Mouse (Mus musculus) limb, embryonic 11.5 days (tissue): Measurements from ENCODE around the gene Olfr1344. TPM values are rescaled to one million over a fixed set of nuclear protein-coding genes. Genes with fewer than 3 reads are reported as not detected.

Experiments used
- polyA plus RNA-seq: library from polyadenylated mRNA; unstranded; fragments of >200 nt; fragmentation: Nextera tagmentation; extraction: Ambion mirVana; gene quantifications from 2 replicates; pipeline ENCODE4 v1.2.1, GENCODE M21; 2014

Gene Olfr1344
- polyA plus RNA-seq, 1 experiment from 2014 or later, result not detected

Other genes starting within 250 kb of the Olfr1344 start
- gene Galp, start 241.6 kb upstream of the Olfr1344 start, polyA plus RNA-seq, result not detected in 2 replicates
- gene Zscan5b, start 216.4 kb upstream of the Olfr1344 start, polyA plus RNA-seq, result not detected in 2 replicates
- gene Epp13, start 186.0 kb upstream of the Olfr1344 start, polyA plus RNA-seq, result not detected in 2 replicates
- 7.4 and 9.0 TPM in 2 replicates for gene Zfp667, start 152.1 kb upstream of the Olfr1344 start, polyA plus RNA-seq
- gene Zfp583, start 107.4 kb upstream of the Olfr1344 start, polyA plus RNA-seq, result 6.9 and 7.8 TPM in 2 replicates
- gene Gm3854, start 94.9 kb upstream of the Olfr1344 start, polyA plus RNA-seq, result 2.2 and 2.3 TPM in 2 replicates
- gene Zfp78, start 75.4 kb upstream of the Olfr1344 start, polyA plus RNA-seq, result 1.1 and 1.6 TPM in 2 replicates
- gene Zfp28, start 55.4 kb upstream of the Olfr1344 start, polyA plus RNA-seq, result 10.2 and 10.4 TPM in 2 replicates
- 0.24 and 0.32 TPM in 2 replicates for gene Smim17, start 40.0 kb upstream of the Olfr1344 start, polyA plus RNA-seq
- not detected in 2 replicates for gene Gm20715, start 28.4 kb upstream of the Olfr1344 start, polyA plus RNA-seq
- not detected in 2 replicates for gene Olfr1336, start 17.5 kb downstream of the Olfr1344 start, polyA plus RNA-seq
- not detected in 2 replicates for gene Olfr1346, start 28.4 kb downstream of the Olfr1344 start, polyA plus RNA-seq
- not detected in 2 replicates for gene Olfr5, start 48.3 kb downstream of the Olfr1344 start, polyA plus RNA-seq
- gene Olfr1347, start 61.1 kb downstream of the Olfr1344 start, polyA plus RNA-seq, result not detected in 2 replicates
- gene Olfr1348, start 70.1 kb downstream of the Olfr1344 start, polyA plus RNA-seq, result not detected in 2 replicates
- gene Olfr1349, start 84.3 kb downstream of the Olfr1344 start, polyA plus RNA-seq, result not detected in 2 replicates
- gene Olfr1350, start 126.2 kb downstream of the Olfr1344 start, polyA plus RNA-seq, result not detected in 2 replicates